In genomic region chr5:135280226-135280625, GRCm38 (mm10) we compare ENCODE assay signal across 29 mouse cellular contexts. TPM values are rescaled to one million over a fixed set of nuclear protein-coding genes. Genes with fewer than 3 reads are reported as not detected.
DNase-seq lines count a peak whose midpoint lies in the region; ATAC-seq lines count a peak whose summit lies in the region.
"Had no signal": no experiment of that assay in that cellular context is flagged by ENCODE, and none has a peak within 500 bp of the region (broad histone marks: within the 10 kb centered on the region; RNA-seq: fewer than 3 reads in every experiment).

No protein-coding gene starts in this region.

- H3K27ac ChIP-seq in limb, embryonic 12.5 days, result peak overlapping the region; percentile 64; the same call in 1 of the 2 replicates
- H3K27ac ChIP-seq in limb, embryonic 10.5 days, result no peak overlapping the region
- H3K27ac ChIP-seq in limb, embryonic 13.5 days, result peak overlapping the region; percentile 22; the same call in 1 of the 2 replicates
- no peak overlapping the region for H3K27ac ChIP-seq in hindbrain, embryonic 13.5 days
- H3K27ac ChIP-seq: embryonic facial prominence, embryonic 13.5 days; forebrain, embryonic 12.5 days; heart, embryonic 13.5 days; hindbrain, embryonic 12.5 days; kidney, postnatal 0 days; liver, embryonic 14.5 days; lung, embryonic 15.5 days had no signal

- H3K9ac ChIP-seq in limb, embryonic 12.5 days (replicated peaks), result no peak overlapping the region
- no peak overlapping the region for H3K9ac ChIP-seq in limb, embryonic 13.5 days
- no peak overlapping the region for H3K9ac ChIP-seq in hindbrain, embryonic 13.5 days
- H3K9ac ChIP-seq: embryonic facial prominence, embryonic 13.5 days; forebrain, embryonic 12.5 days; heart, embryonic 13.5 days; hindbrain, embryonic 12.5 days; liver, embryonic 14.5 days; lung, embryonic 15.5 days had no signal

- no peak overlapping the region for H3K4me3 ChIP-seq in limb, embryonic 12.5 days (replicated peaks)
- H3K4me3 ChIP-seq in limb, embryonic 10.5 days, result no peak overlapping the region
- H3K4me3 ChIP-seq in limb, embryonic 13.5 days, result no peak overlapping the region
- no peak overlapping the region for H3K4me3 ChIP-seq in hindbrain, embryonic 13.5 days
- H3K4me3 ChIP-seq: embryonic facial prominence, embryonic 13.5 days; forebrain, embryonic 12.5 days; heart, embryonic 13.5 days; hindbrain, embryonic 12.5 days; lung, embryonic 15.5 days had no signal

- DNase-seq in gastrocnemius, postnatal 25 days, result peak; percentile 28
- DNase-seq in gastrocnemius, postnatal 36 days, result no peak
- DNase-seq in limb, embryonic 10.5 days (ENCODE audit: low spot score), result no peak
- no peak for DNase-seq in lung, adult 18-20 months
- DNase-seq: adrenal gland, postnatal 10 days; cerebellum, adult 11-12 months; cerebellum, adult 9-11 months; embryo, embryonic 11 days; kidney, adult 8-10 months; layer of hippocampus, postnatal 36 days; lung, postnatal 36 days; right cerebral cortex, adult 18-20 months; spleen, adult 18-20 months; thymus, adult 2 months; thymus, postnatal 36 days had no signal

- peaks cover 26% of the 10 kb centered on the region for H3K27me3 ChIP-seq in limb, embryonic 12.5 days
- H3K27me3 ChIP-seq in limb, embryonic 10.5 days (ENCODE audit: low read depth, poor library complexity, severe bottlenecking), result peaks cover 28% of the 10 kb centered on the region
- H3K27me3 ChIP-seq in limb, embryonic 13.5 days, result peaks cover 12% of the 10 kb centered on the region
- peaks cover 17% of the 10 kb centered on the region for H3K27me3 ChIP-seq in hindbrain, embryonic 13.5 days

- no peak for ATAC-seq in limb, embryonic 12.5 days (ENCODE audit: insufficient number of reproducible peaks, insufficient read depth, low FRiP score, low TSS enrichment, low read depth)
- no peak for ATAC-seq in limb, embryonic 13.5 days (ENCODE audit: low FRiP score, low read depth)
- ATAC-seq in hindbrain, embryonic 13.5 days (ENCODE audit: low FRiP score), result no peak
- ATAC-seq: intestine, embryonic 16.5 days; midbrain, embryonic 16.5 days had no signal

- no peak overlapping the region for H3K4me2 ChIP-seq in limb, embryonic 12.5 days
- peak overlapping the region; percentile 12 for H3K4me2 ChIP-seq in limb, embryonic 13.5 days (replicated peaks)
- no peak overlapping the region for H3K4me2 ChIP-seq in hindbrain, embryonic 13.5 days
- H3K4me2 ChIP-seq: embryonic facial prominence, embryonic 13.5 days; forebrain, embryonic 12.5 days; heart, embryonic 13.5 days; hindbrain, embryonic 12.5 days; lung, embryonic 15.5 days; midbrain, embryonic 11.5 days had no signal

- intact Hi-C loops in gastrocnemius, postnatal 36 days (cut with DNase I), result loop anchor here (10.0 kb wide), 1 partner anchor 265 kb away; no protein-coding TSS in a partner anchor

- no peaks in the 10 kb centered on the region for H3K9me3 ChIP-seq in limb, embryonic 12.5 days
- H3K9me3 ChIP-seq in limb, embryonic 10.5 days (replicated peaks), result no peaks in the 10 kb centered on the region
- no peaks in the 10 kb centered on the region for H3K9me3 ChIP-seq in limb, embryonic 13.5 days
- no peaks in the 10 kb centered on the region for H3K9me3 ChIP-seq in hindbrain, embryonic 13.5 days
- H3K9me3 ChIP-seq: embryonic facial prominence, embryonic 13.5 days; forebrain, embryonic 12.5 days; heart, embryonic 13.5 days; lung, embryonic 15.5 days had no signal

- WGBS in limb, embryonic 12.5 days, result 64% methylated on average over 9 of the region's 9 CpGs
- WGBS in limb, embryonic 10.5 days, result 76% methylated on average over 9 of the region's 9 CpGs
- WGBS in limb, embryonic 13.5 days, result 56% methylated on average over 9 of the region's 9 CpGs
- 85% methylated on average over 9 of the region's 9 CpGs for WGBS in hindbrain, embryonic 13.5 days

- peaks cover 30% of the 10 kb centered on the region for H3K4me1 ChIP-seq in limb, embryonic 12.5 days (replicated peaks)
- H3K4me1 ChIP-seq in limb, embryonic 10.5 days, result peaks cover 22% of the 10 kb centered on the region
- peaks cover 28% of the 10 kb centered on the region for H3K4me1 ChIP-seq in limb, embryonic 13.5 days
- H3K4me1 ChIP-seq in hindbrain, embryonic 13.5 days (replicated peaks), result peaks cover 14% of the 10 kb centered on the region

- H3K36me3 ChIP-seq in limb, embryonic 12.5 days, result no peaks in the 10 kb centered on the region
- no peaks in the 10 kb centered on the region for H3K36me3 ChIP-seq in limb, embryonic 10.5 days
- no peaks in the 10 kb centered on the region for H3K36me3 ChIP-seq in limb, embryonic 13.5 days
- H3K36me3 ChIP-seq in hindbrain, embryonic 13.5 days, result no peaks in the 10 kb centered on the region
- H3K36me3 ChIP-seq: embryonic facial prominence, embryonic 13.5 days; forebrain, embryonic 12.5 days; heart, embryonic 13.5 days; hindbrain, embryonic 12.5 days; lung, embryonic 15.5 days had no signal

RNA-seq across cellular contexts. Expression of gene Fzd9, which starts 29.2 kb away (rescaled TPM):
- total RNA-seq in gastrocnemius, postnatal 25 days (2021), result 10 to 100 TPM; 13.0 to 35.9 TPM
- 10 to 100 TPM; 19.1 to 27.1 TPM for total RNA-seq in gastrocnemius, postnatal 36 days (2021)
- 9.2 and 10.3 TPM in 2 replicates for polyA plus RNA-seq in limb, embryonic 12.5 days (2016; fragmentation: Nextera tagmentation; extraction: Ambion mirVana)
- 0.25 and 1.7 TPM in 2 replicates for polyA plus RNA-seq in limb, embryonic 10.5 days (2016; fragmentation: Nextera tagmentation; extraction: Ambion mirVana)
- 19.4 and 21.1 TPM in 2 replicates for polyA plus RNA-seq in limb, embryonic 13.5 days (2015; fragmentation: Nextera tagmentation; extraction: Ambion mirVana)
- polyA plus RNA-seq in hindbrain, embryonic 13.5 days (2015; fragmentation: Nextera tagmentation; extraction: Ambion mirVana), result 12.3 and 14.3 TPM in 2 replicates
- total RNA-seq: neutrophil, adult 5-6 weeks had no signal

Comparison
In these comparisons a context has a peak if more than half of its experiments do, and no peak if none do; other contexts are left out.
1. H3K27ac ChIP-seq: peak in limb, embryonic 12.5 days (single experiment) and limb, embryonic 13.5 days (single experiment); none in limb, embryonic 10.5 days (single experiment) and hindbrain, embryonic 13.5 days (single experiment).